Mouse (Mus musculus): ENCODE data around the gene Rai14.

The Rai14 gene

DNA sequence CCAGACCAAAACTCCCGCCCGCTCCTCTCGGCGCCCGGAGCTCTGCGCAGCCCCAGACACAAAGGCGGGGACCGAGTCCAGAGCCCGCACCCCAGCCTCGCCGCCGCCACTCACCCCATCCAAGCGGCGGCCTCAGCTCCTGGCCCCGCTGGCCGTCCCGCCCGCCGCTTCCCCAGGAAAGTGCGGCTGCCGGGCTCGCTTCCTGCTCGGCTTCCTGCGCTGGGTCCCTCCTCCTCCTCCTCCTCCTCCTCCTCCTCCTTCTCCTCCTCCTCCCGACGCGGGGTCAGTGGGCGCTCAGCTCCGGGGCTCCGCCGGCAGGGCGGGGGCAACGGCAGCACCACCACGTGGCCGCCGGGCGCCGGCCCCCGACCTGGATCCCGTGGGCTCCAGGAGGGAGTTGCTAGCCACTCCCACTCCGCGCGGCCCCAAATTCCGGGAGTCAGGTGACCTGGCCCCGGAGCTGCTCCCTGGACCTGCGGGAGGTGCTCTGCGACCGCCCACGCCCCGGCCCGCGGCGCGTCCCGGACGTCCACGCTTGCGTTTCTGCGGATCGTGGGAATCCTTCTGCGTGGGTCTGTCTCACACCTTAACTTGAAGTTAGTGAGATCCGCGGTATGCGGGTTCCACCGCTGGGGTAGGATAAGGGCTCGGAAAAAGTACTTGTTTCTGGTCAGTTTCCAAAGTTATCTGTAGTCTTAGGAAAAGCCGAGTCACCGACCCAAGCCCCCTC is at the start of gene Rai14:
Rai14 (minus strand) TSS at position 216 of the 730 bp plus-strand sequence.
- DNase-seq = peak; percentile 91 to 92

DNA sequence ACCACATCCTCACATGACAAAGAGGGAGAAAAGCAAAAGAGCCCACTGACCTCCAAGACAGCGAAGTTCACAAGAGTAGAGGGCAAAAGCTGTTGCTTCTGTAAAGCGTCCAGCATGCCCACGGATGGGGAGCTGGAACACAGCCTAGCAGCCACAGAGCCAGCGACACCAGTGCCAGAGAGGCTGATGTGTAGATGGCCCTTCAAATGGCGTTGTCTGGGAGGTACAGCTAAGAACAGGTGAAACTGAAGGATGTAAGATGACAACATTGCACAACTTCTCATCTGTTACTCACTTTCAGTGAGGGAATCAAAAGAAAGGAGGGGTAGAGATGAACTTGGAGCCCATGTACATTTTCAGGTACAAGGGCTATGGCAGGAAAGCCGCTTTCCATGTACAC is 47.0 kb upstream of the Rai14 start:
- no peak for DNase-seq

DNA sequence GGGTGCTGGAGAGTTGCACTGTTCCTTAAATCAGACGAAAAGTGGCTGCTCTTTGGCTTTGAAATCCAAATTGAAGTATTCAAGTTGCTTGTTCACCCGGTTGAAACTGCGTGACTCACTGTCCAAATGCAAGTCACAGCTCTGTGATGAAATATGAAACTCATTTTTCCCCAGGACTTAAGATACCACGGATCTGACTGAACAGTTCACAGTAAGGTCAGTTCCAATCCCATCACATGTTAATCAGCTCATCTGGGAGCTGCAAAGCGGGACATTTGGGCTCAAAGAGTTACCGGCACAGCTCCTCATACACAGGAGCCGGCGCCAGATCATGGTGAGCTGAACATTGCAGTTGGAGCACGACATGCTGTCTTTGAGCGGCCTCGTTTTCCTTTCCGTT is 45.6 kb upstream of the Rai14 start:
- no peak for DNase-seq

DNA sequence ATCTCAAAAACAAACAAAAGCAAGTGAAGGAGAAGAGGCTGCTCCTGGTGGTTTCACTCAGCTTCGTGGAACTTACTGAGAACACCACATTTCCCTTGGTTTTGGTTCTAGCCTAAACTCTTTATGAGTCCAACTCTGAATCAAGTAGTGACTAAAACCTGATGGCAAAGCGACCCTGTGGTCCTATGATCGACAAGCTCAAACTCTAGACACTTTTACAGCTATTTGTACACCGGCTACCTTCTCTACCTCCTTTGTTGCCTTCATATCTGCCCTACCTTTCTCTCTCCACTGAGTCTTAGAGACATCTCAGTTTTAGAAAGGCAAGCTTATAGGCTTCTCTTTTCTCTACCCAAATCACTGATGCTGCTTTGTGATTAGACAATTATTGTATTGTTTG is 45.0 kb upstream of the Rai14 start:
- DNase-seq = no peak

DNA sequence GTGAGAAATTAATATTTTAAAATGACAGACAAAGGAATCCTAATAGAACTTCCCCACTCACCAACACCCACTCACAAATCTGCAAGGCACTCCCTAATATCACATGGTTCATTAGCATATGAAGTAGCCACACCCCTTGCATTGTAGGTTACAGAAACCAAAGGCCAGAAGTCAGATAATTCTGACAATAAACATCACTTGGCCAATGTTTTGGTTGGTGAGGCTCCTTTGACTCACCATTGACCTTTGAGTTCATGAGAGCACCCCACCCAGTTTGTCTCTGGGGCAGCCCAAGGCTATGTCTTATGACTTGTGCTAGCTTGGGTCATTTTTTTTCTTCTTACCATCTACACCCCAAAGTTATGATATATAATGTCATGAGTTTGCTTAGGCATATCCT is 44.4 kb upstream of the Rai14 start:
- DNase-seq = no peak

DNA sequence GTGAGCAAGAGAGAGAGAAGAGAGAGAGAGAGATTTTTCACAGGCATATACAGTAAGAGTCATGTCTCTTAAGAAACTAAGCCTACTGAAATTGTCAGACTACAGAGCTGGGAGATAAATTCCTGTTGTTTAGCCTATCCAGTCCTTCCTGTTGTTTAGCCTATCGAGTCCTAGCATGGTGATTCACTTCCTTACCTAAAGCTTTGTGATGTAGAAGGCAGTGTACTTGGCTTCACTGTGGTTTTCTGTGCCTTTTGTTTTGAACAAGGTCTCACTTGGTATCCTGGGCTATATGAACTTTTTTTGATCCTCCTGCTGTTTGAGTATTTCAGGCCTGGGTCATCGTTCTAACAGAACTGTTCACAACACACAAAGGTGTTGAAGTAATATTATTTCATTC is 36.7 kb upstream of the Rai14 start:
- no peak for DNase-seq

DNA sequence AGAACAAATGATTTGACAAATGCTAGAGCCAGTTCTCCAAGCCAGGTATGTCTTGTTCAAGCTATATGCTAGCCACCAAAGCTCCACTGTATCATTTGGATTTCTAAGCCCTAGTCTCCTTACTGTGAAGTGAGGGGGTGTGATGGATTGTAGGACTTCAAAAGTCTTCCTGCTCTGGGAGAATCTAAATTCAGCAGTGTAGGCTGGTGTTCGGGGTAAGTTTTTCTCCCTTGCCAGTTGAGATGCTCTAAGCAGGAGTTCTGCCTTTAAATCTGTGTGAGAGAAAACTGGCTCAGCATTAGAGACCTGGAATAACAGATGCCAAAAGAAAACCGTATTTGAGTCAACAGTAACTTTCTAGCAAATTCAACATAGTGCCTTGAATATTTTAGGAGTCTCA is 35.9 kb upstream of the Rai14 start:
- no peak for DNase-seq

DNA sequence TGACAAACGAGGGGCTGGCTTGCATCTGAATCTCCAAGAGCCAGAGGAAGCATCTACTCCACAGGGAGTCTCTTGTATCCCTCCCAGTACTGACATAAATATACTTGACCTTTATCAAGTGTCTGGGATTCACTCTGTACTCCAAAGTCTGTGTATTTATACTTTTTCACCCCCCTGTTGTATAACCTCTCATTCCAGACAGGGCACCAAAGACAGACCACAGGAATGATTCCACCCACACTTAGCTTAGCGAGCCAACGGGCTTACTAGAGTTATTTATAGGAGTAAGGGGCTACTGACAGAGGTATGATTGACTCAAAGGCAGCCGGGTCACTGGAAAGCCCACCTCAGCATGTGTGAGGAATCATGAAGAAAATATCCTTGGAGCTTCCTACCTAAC is 35.3 kb upstream of the Rai14 start:
- no peak for DNase-seq

DNA sequence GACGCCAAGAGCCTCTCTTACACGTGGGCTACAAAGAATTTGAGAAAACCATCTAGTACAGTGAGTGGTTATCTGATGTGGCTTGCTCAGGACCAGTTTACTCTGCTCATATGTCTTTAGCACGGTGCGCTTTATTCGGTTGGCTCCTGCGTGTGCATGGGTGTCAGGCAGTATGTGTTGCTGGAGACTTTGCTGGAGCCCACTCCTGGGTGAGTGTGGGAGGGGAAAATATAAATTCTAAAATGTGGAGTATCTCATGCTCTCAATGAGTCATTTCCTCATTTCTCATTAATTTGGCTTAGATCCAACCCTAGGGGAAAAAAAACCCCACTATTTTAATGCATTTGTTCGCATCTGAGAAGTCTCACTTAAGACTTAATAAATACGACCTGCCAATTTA is 33.2 kb upstream of the Rai14 start:
- DNase-seq = no peak

DNA sequence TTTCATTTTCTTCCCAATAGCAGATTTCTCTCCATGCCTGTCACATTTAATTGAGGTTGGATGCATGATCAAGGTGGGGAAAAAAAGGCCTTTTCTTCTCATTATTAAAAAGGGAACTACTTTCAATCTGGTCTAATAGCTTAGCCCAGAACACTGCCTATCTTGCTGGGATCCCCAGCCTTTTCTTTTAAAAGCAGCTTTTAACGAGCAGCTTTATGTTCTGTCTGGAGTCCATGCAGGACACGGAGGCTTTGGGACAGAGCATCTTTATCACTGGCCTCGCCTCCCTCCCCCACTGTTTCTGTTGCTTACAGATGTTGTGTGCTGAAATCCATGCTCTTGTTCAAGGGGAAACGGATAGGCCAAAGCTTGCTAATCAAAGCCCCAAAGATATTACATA is 32.8 kb upstream of the Rai14 start:
- no peak for DNase-seq

DNA sequence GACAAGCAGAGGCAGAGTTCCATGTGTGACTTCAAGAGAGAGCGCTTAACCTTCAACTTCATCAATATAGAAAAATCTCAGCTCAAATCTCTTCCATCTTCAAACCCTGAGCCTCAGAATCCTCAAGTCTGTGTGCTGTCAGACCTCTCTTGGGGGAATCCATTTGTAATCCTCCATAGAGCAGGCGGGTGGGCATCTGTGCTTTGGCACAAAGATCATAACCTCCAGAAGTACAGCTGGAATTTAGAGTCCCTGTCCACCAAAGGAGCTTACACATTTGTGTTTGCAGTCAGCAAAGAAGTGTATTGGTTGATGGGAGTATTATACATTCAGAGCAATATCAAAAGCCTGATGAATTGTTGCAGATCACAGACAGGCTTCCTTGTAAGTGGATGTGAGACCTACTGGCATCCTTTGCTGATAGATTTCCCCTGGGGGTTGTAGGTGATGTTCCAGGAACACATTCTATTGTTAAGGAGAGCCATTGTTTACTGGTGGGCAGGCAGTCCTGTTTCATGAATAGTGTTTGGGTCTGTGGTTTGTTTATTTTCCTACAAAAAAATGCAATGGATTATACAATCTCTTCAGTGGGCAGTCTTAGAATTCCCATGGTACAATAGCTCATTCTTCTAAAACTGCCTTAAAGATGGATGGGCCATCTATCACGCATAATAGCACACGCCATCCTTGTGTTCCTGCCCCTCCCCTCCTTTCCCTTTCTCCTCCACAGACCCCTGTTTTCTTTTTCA is 32.1 kb upstream of the Rai14 start:
- peak in 1 of 2 experiments; percentile 36 for DNase-seq

DNA sequence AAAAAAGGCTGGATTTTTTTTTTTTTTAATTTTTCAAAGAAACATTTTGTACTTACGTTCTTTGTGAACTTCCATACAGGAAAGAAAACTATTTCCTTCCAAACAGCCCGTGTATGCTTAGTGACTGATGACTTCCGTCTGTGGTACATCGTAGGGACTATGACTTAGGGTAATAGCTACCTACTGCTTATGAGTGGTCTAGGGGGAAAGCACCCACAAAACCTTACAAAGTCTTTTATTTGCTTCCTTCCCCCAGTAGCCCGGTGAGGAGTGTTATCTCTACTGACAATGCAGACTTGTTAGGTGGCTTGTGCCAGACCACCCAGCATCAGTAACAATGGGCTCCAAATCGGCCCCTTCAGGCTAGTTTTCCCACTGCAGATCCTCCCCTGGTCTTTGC is 28.0 kb upstream of the Rai14 start:
- no peak for DNase-seq

DNA sequence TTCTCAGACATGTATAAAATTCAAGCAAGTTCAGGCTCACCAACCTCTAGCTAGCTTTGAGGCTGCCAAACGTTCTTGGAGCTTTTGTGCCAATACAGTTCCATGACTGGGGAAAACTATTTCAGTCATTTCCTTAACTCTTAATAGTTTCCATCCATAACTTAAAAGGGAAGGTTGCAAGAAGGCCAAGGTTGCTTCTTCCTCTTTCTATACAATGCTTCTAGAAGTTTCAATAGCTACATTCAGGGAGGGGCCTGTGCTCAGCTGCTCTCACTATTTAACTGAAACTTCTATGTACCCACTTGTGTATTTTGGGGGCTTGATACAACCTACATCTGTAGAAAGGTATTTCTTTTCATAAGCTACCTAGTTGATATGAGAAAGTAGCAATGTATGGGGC is 24.9 kb upstream of the Rai14 start:
- no peak for DNase-seq

DNA sequence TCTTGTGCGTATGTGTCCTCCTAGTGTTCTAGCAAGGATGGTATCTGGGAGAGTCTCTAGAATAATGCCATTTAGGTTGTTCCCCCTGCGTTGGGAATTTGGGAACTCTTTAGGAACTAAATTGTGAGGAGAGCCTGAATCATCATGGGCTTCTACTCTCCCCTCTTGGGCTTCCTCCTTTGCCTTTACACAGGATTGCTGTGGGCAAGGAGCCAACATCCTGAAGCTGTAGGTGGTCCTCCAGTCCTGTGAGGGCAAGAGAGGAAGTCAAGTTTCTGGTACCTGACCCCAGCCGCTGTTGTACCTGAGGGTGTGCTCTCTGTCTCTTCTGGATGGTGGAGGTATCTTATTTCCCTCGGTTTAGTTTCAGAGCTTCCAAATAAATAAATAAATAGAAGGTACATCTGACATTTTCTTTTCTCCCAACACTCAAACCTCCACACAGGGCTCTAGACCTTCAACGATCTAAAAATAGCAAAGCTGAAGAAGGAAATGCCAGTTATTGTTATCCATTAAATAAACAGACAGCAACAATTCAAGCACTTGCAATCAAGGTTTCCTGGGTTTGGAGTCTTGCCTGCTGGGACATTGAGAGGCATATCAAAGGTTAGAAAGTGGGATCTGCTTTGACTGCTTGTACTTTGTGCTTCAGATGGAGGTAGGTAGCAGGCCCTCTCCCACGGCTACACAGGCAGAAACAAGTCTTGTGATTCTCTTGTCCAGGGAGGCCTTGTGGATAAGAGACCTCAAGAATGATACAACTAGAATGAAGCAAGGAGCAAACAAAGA is 24.1 kb upstream of the Rai14 start:
- DNase-seq = peak in 1 of 2 experiments; percentile 26

DNA sequence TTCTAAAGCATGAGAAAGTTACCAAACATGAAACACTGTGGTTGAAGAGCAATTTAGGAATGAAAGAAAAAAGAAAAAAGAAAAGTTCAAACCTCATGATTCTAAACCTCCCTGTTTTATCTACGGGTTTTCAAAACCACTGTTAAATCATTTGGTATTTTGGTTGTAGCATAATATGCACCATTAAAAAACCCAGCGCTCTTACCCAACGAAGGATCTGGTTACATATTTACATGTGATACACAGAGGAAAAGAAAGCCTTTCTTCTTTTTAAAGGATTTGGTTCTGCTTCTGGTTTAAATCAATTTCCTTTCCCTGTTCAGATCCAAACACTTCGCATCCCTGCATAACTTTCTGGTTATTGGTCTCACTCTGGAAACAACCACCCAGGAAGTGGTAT is 21.5 kb upstream of the Rai14 start:
- DNase-seq = no peak

DNA sequence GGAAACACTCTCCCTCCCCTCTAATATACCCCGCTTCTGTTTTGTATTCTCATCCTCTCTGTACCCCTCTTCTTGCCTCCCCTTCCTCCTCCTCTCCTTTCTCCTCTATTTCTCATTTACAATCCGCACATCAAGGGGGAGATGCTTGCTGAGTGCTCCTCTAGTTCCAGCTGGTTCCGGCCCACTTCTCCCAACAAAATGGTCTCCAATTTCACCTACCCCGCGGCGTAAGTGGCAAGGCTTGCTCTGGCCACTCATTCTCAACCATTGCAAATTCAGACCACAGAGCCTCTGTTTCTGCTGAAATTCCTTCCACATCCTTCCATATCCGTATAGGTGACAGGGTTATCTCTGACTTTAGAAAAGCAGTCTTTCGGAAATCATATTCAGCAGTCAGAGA is 20.8 kb upstream of the Rai14 start:
- no peak for DNase-seq

DNA sequence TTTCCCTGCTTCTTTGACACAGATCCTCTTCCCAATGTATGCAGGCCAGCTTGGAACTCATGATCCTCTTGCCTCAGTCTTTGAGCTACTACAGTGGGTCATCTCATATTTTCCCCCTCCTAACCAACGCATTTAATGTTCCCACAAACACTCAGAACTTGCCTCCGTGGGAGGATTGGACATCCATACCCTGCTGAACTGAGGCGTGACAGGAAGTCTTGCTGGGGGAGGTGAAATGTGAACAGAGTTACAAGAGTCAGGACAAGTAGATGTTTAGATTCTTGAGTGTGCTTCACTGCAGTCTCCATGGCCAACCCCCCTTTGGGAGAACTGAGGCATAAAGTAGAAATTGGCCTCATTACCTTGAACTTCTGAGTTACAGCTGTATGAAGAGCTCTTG is 17.0 kb upstream of the Rai14 start:
- DNase-seq = no peak

DNA sequence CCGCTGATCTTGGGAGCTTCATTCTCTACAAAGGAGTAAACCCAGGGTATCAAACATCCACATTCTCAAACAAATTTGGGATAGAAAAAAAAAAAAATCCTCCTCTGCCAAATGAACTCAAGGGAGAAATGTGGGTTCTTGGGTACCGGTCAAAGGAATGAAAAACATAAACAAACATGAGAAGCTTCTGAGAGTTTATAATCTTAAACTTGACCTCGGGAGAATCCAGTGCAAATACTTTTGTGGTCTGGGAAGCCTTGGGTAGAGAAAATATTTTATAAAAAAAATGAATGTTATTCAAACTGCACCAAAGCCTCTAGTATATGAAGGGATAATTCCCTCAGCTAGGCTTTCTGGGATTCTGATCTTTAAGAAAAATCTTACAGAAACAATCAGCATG is 11.8 kb upstream of the Rai14 start:
- no peak for DNase-seq

DNA sequence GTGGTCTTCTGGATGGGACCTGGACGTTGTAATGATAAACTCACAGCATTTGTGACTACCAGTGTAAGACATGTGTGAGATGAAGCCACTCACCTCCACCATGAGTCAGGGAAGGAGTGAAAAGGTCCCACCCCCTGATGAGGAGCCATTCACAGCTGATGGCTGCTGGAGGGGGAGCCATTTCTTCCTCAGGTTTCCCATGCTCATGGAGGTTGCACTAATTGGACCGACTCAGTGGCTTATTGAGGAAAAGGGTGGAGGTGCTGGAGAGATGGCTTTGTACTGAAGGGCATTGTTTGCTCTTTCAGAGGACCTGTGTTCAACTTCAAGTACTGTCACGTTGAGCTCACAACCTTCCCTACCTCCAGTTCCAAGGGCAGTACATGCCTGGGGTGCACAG is 10.4 kb upstream of the Rai14 start:
- DNase-seq = no peak

DNA sequence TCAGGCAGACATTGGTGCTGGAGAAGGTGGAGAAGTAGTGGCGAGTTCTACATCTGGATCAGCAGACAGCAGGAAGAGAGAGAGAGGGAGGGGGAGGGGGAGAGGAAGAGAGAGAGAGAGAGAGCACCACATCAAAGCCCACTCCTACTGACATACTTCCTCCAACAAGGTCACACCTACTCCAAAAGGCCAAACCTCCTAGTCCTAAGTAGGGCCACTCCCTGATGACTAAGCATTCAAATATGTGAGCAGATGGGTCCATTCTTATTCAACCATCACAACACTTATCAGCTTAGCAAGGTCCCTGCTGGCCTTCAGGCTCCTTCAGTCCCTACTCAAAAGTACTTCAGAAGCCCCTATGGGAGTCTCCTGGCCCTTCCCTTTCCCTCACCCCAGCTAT is 9.1 kb upstream of the Rai14 start:
- DNase-seq = no peak

DNA sequence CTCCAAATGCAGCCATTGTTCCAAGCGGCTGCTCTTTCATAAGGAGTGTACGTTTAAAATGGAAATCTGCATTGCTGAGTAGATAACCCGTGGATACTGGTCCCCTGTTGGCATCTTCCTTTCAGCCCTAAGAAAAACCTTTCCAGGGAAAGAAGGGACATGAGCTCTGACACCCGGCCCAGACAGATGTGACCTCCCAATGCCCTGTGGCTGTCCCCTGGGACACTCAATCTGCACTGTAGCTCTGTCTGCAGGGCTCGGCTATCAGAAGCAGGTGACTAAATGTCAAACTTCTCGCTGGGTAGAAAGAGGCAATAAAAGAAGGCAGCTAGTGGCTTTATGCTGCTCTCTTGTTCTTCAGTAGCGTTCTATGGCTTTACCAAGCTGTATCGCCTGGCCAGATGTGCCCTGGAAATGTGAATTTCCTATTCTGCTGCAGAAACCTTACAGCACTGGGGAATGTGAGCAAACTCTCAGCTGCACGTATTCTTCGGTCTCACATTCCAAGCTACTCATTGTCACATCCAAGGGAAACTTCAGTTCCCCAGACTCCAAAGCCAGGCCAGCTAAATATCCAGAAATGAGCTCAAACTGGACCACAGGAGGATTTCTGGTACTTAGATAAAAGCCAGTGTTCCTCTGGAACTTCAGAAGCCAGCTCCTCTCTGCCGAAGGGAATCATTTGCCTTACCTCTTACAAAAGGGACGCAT is 8.4 kb upstream of the Rai14 start:
- no peak for DNase-seq

DNA sequence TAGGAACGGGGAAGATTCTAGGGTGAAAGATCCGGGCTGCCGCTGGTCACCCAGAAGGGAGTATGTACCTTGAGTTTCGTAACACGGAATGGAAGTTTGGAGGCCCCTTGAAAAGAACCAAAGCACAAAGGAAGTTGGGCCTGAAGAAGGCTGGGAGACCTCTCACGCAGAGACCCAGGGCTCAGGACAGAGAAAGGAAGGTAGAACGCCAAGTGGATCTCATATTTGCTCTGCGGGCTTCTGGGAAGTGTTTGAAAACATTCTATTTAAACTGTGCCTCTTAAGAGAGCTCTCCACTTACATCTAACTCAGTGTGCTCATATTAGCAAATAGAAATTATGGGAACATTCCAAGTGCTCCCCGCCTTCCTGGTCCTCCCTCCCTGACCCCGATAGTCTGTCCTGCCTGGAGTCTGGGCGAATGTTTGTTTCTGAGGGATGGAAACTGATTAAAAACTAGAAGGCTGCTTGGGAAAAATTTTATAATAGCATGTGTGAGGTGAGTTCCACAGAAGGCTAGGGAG is 6.9 kb upstream of the Rai14 start:
- no peak for DNase-seq

DNA sequence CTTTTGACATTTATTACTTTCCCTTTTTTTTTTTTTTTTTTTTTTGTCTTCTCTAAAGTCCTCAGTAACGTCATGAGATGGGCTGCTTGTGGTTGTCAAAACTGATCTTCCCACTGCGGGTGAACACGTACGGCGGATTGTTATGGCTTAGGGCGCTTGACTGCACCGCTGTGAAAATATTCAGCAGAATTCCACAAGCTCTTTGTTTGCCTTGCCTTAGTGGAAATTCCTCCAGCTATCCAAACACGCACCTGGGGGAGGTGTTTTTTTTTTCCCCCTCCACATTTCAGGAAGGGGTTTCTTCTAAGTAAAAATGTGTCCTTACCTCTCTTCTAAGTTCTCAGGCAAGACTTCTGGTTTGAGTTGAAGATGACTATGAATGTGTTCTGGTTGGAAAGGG is 6.2 kb upstream of the Rai14 start:
- DNase-seq = no peak

Data from kidney, adult 8-10 months (tissue).